Mouse (Mus musculus) ES-E14 (cell line): ENCODE data around the gene Ankrd36.

Experiments
- CHD2 ChIP-seq: IDR thresholded peaks from 2 replicates; pipeline ENCODE4 v1.6.1; 2014; ENCODE audit warnings: mild to moderate bottlenecking, low read depth, low read length, inconsistent platforms
- MAFK ChIP-seq: IDR thresholded peaks from 2 replicates; pipeline ENCODE4 v1.6.1; 2014; ENCODE audit warnings: mild to moderate bottlenecking, low read depth, low read length, inconsistent platforms; ENCODE audit not compliant: insufficient read depth

- no peak for TF ChIP-seq CHD2
- TF ChIP-seq MAFK, result no peak
These were observed 162.9 kb downstream of the Ankrd36 start for GRCm38 (mm10) chr11:5732401-5732800.
